In the genomic region with DNA sequence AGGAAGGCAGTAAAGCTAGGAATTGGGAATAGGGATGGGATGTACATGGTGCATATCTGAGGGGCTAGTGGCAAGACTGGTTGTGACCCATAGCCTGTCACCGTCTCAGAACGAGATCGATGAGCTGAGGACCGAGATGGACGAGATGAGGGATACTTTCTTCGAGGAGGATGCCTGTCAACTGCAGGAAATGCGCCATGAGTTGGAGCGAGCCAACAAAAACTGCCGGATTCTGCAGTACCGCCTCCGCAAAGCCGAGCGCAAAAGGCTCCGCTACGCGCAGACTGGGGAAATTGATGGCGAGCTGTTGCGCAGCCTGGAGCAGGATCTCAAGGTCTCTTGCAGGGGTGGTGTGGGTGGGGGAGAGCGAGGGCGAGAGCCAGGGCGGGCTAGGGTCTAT, we compare ENCODE assay signal across 9 mouse cellular contexts. TPM values are rescaled to one million over a fixed set of nuclear protein-coding genes. Genes with fewer than 3 reads are reported as not detected.
DNase-seq lines count a peak whose midpoint lies in the region; ATAC-seq and TF ChIP-seq lines count a peak whose summit lies in the region.
"Had no signal": no experiment of that assay in that cellular context is flagged by ENCODE, and none has a peak within 500 bp of the region (broad histone marks: within the 10 kb centered on the region; RNA-seq: fewer than 3 reads in every experiment).

No protein-coding gene starts in this region.

- TF ChIP-seq POLR2A in lung, adult 2 months (IDR thresholded peaks at IDR 0.05; ENCODE audit: borderline replicate concordance, extremely low read depth, low read depth, low read length) = no peak

- no peak overlapping the region for H3K9ac ChIP-seq in lung, embryonic 14.5 days
- peak overlapping the region; percentile 95 for H3K9ac ChIP-seq in hindbrain, postnatal 0 days (replicated peaks; ENCODE audit: low read length)
- H3K9ac ChIP-seq in limb, embryonic 15.5 days = no peak overlapping the region
- no peak overlapping the region for H3K9ac ChIP-seq in stomach, postnatal 0 days (ENCODE audit: low read length)

- WGBS in lung, embryonic 14.5 days = 2% methylated on average over 21 of the region's 21 CpGs
- WGBS in lung, adult 2 months = 4% methylated on average over 21 of the region's 21 CpGs
- WGBS in hindbrain, postnatal 0 days = 3% methylated on average over 21 of the region's 21 CpGs
- under 1% methylated on average over 21 of the region's 21 CpGs for WGBS in limb, embryonic 15.5 days
- 7% methylated on average over 21 of the region's 21 CpGs for WGBS in stomach, postnatal 0 days

- H3K27ac ChIP-seq in lung, embryonic 14.5 days (ENCODE audit: low read depth) = no peak overlapping the region
- peak overlapping the region; percentile 97 for H3K27ac ChIP-seq in hindbrain, postnatal 0 days
- H3K27ac ChIP-seq in limb, embryonic 15.5 days = no peak overlapping the region
- no peak overlapping the region for H3K27ac ChIP-seq in stomach, postnatal 0 days (replicated peaks)

- TF ChIP-seq EP300 in stomach, postnatal 0 days (optimal IDR thresholded peaks at IDR 0.05) = no peak

- peak overlapping the region; percentile 44; the same call in 1 of the 2 replicates for H3K4me3 ChIP-seq in lung, embryonic 14.5 days (ENCODE audit: low read depth, low read length)
- H3K4me3 ChIP-seq in lung, adult 2 months (replicated peaks; ENCODE audit: extremely low read depth, low read depth, low read length) = no peak overlapping the region
- peak overlapping the region; percentile 70 for H3K4me3 ChIP-seq in hindbrain, postnatal 0 days (ENCODE audit: low read length)
- peak overlapping the region; percentile 53 for H3K4me3 ChIP-seq in limb, embryonic 15.5 days
- H3K4me3 ChIP-seq in stomach, postnatal 0 days (ENCODE audit: low read depth, low read length) = 0 out of 2 replicates have a peak overlapping the region, but pooled peaks have one; percentile 12

- no peaks in the 10 kb centered on the region for H3K9me3 ChIP-seq in lung, embryonic 14.5 days (ENCODE audit: low read depth, low read length)
- H3K9me3 ChIP-seq in hindbrain, postnatal 0 days (ENCODE audit: low read length) = no peaks in the 10 kb centered on the region
- H3K9me3 ChIP-seq in limb, embryonic 15.5 days = no peaks in the 10 kb centered on the region
- no peaks in the 10 kb centered on the region for H3K9me3 ChIP-seq in stomach, postnatal 0 days (ENCODE audit: control insufficient read depth, low read length)

- no peaks in the 10 kb centered on the region for H3K36me3 ChIP-seq in lung, embryonic 14.5 days (ENCODE audit: insufficient read depth)
- peaks cover 2% of the 10 kb centered on the region; the same call in 1 of the 2 replicates for H3K36me3 ChIP-seq in hindbrain, postnatal 0 days (ENCODE audit: insufficient read depth, low read length)
- no peaks in the 10 kb centered on the region for H3K36me3 ChIP-seq in limb, embryonic 15.5 days
- no peaks in the 10 kb centered on the region for H3K36me3 ChIP-seq in stomach, postnatal 0 days (ENCODE audit: control insufficient read depth, insufficient read depth, low read length)

- no peak for TF ChIP-seq CTCF in lung, embryonic 14.5 days (IDR thresholded peaks at IDR 0.05; ENCODE audit: low read depth)
- TF ChIP-seq CTCF in lung, adult 2 months (IDR thresholded peaks at IDR 0.05; ENCODE audit: insufficient read depth, low read length) = no peak
- no peak; the same call in 1 of the 2 replicates for TF ChIP-seq CTCF in hindbrain, postnatal 0 days (IDR thresholded peaks at IDR 0.05; ENCODE audit: low read depth)
- TF ChIP-seq CTCF in stomach, postnatal 0 days (IDR thresholded peaks at IDR 0.05; ENCODE audit: low read depth) = no peak

- no peak for ATAC-seq in lung, embryonic 14.5 days (ENCODE audit: insufficient read depth)
- peak; percentile 22 for ATAC-seq in hindbrain, postnatal 0 days
- no peak for ATAC-seq in limb, embryonic 15.5 days (ENCODE audit: insufficient number of reproducible peaks, low FRiP score, low TSS enrichment, low read depth)
- no peak for ATAC-seq in stomach, postnatal 0 days (ENCODE audit: low FRiP score, low TSS enrichment)

- DNase-seq in lung, embryonic 14.5 days = peak; percentile 5
- DNase-seq in lung, adult 2 months = no peak
- peak; percentile 34 for DNase-seq in embryo, embryonic 9.5 days (ENCODE audit: extremely low spot score)
- peak; percentile 78 for DNase-seq in hindbrain, postnatal 0 days (ENCODE audit: low spot score)
- DNase-seq in stomach, postnatal 0 days (ENCODE audit: low spot score) = peak; percentile 16
- DNase-seq in urinary bladder, postnatal 4 days (ENCODE audit: low spot score in 2 of 2) = no peak
- DNase-seq in urinary bladder, postnatal 14 days (ENCODE audit: low spot score) = no peak

- peak overlapping the region; percentile 89 for H3K4me2 ChIP-seq in lung, embryonic 14.5 days
- H3K4me2 ChIP-seq in hindbrain, postnatal 0 days (ENCODE audit: low read depth, low read length) = peak overlapping the region; percentile 78
- H3K4me2 ChIP-seq in limb, embryonic 15.5 days = peak overlapping the region; percentile 96
- peak overlapping the region; percentile 77; the same call in 1 of the 2 replicates for H3K4me2 ChIP-seq in stomach, postnatal 0 days (replicated peaks; ENCODE audit: low read depth)

- H3K4me1 ChIP-seq in lung, embryonic 14.5 days (ENCODE audit: insufficient read depth) = peaks cover 3% of the 10 kb centered on the region; the same call in 1 of the 2 replicates
- H3K4me1 ChIP-seq in lung, adult 2 months (ENCODE audit: control insufficient read depth, insufficient read depth, low read length) = no peaks in the 10 kb centered on the region
- H3K4me1 ChIP-seq in hindbrain, postnatal 0 days (ENCODE audit: insufficient read depth, low read length) = peaks cover 18% of the 10 kb centered on the region
- H3K4me1 ChIP-seq in limb, embryonic 15.5 days = peaks cover 25% of the 10 kb centered on the region
- no peaks in the 10 kb centered on the region for H3K4me1 ChIP-seq in stomach, postnatal 0 days (replicated peaks; ENCODE audit: control insufficient read depth, insufficient read depth)

- peaks cover 47% of the 10 kb centered on the region for H3K27me3 ChIP-seq in lung, embryonic 14.5 days (ENCODE audit: insufficient read depth, low read length)
- no peaks in the 10 kb centered on the region for H3K27me3 ChIP-seq in hindbrain, postnatal 0 days (ENCODE audit: insufficient read depth, low read length)
- peaks cover 54% of the 10 kb centered on the region for H3K27me3 ChIP-seq in limb, embryonic 15.5 days
- peaks cover 6% of the 10 kb centered on the region; the same call in 1 of the 2 replicates for H3K27me3 ChIP-seq in stomach, postnatal 0 days (ENCODE audit: control insufficient read depth, insufficient read depth, low read length)

RNA-seq across cellular contexts. Expression of a gene that starts 4.4 kb away (rescaled TPM):
- polyA plus RNA-seq in lung, embryonic 14.5 days (2014; fragmentation: Nextera tagmentation; extraction: Ambion mirVana) = 0.19 and 0.29 TPM in 2 replicates
- polyA plus RNA-seq in lung, adult 2 months (2012; rRNA removed) = 0.04 TPM in 1 of 2 replicates, not detected in the other
- total RNA-seq in hindbrain, postnatal 0 days (2014; rRNA removed) = 132 and 135 TPM in 2 replicates
- polyA plus RNA-seq in hindbrain, postnatal 0 days (2015; fragmentation: Nextera tagmentation; extraction: Ambion mirVana) = 139 and 149 TPM in 2 replicates
- polyA plus RNA-seq in limb, embryonic 15.5 days (2015; fragmentation: Nextera tagmentation; extraction: Ambion mirVana) = 0.69 and 1.3 TPM in 2 replicates
- 1.8 and 2.2 TPM in 2 replicates for polyA plus RNA-seq in stomach, postnatal 0 days (2015; fragmentation: Nextera tagmentation; extraction: Ambion mirVana)

RNA-seq across cellular contexts. Expression of a gene that starts 50.7 kb away (rescaled TPM):
- not detected in 2 replicates for polyA plus RNA-seq in lung, embryonic 14.5 days (2014; fragmentation: Nextera tagmentation; extraction: Ambion mirVana)
- not detected in 2 replicates for polyA plus RNA-seq in lung, adult 2 months (2012; rRNA removed)
- 2.2 and 11.2 TPM in 2 replicates for total RNA-seq in hindbrain, postnatal 0 days (2014; rRNA removed)
- 10.5 and 11.5 TPM in 2 replicates for polyA plus RNA-seq in hindbrain, postnatal 0 days (2015; fragmentation: Nextera tagmentation; extraction: Ambion mirVana)
- polyA plus RNA-seq in limb, embryonic 15.5 days (2015; fragmentation: Nextera tagmentation; extraction: Ambion mirVana) = 0.34 and 0.51 TPM in 2 replicates
- 1.5 TPM in 1 of 2 replicates, not detected in the other for polyA plus RNA-seq in stomach, postnatal 0 days (2015; fragmentation: Nextera tagmentation; extraction: Ambion mirVana)
- polyA plus RNA-seq: lung, embryonic 16.5 days had no signal

Comparison
In these comparisons a context has a peak if more than half of its experiments do, and no peak if none do; other contexts are left out.
1. DNase-seq: peak in lung, embryonic 14.5 days (single experiment), embryo, embryonic 9.5 days (single experiment), hindbrain, postnatal 0 days (single experiment) and stomach, postnatal 0 days (single experiment); none in lung, adult 2 months (single experiment), urinary bladder, postnatal 4 days (0 of 2) and urinary bladder, postnatal 14 days (single experiment).
2. RNA of a gene that starts 4.4 kb away (polyA plus RNA-seq): 139 to 149 TPM in hindbrain, postnatal 0 days; 1.8 to 2.2 TPM in stomach, postnatal 0 days, 0.69 to 1.3 TPM in limb, embryonic 15.5 days, 0.19 to 0.29 TPM in lung, embryonic 14.5 days and 0.04 TPM in lung, adult 2 months; every median in the first group is over 10 times any median in the second.
3. Peak in every context shown above with its lines, with median percentiles within 50 percentile points of each other: H3K4me2 ChIP-seq.